Mouse (Mus musculus) spleen, adult 12 weeks (tissue): Measurements from ENCODE around the gene Olfr958.

Source experiments
- DNase-seq: peaks from one replicate; pipeline ENCODE4 v3.0.0; 2022; ENCODE audit warnings: low spot score

Gene Olfr958

DNA sequence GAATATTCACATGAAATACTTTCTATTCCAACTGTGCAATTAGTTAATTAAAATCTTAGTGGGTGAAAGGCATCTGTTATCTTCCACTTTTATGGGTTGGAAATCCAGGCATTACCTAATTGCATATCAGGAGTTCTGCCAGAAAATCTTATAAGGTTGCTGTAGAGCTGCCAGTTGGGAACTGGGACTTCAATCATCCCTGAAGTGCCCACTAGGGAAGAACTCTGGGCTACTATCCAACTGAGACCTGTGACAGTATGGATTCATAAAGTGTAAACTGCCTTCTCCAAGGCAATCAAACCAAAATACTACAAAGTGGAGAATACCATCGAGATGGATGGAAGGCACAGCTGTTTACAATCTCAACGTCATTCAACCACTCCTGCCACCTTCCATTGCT, at the start of gene Olfr958:
TSS of gene Olfr958 (minus strand) at position 109 of the 400 bp plus-strand sequence.
- DNase-seq, result no peak

GRCm38 (mm10) chr9:39603333-39603845, 49.5 kb upstream of the Olfr958 start:
- no peak for DNase-seq

DNA sequence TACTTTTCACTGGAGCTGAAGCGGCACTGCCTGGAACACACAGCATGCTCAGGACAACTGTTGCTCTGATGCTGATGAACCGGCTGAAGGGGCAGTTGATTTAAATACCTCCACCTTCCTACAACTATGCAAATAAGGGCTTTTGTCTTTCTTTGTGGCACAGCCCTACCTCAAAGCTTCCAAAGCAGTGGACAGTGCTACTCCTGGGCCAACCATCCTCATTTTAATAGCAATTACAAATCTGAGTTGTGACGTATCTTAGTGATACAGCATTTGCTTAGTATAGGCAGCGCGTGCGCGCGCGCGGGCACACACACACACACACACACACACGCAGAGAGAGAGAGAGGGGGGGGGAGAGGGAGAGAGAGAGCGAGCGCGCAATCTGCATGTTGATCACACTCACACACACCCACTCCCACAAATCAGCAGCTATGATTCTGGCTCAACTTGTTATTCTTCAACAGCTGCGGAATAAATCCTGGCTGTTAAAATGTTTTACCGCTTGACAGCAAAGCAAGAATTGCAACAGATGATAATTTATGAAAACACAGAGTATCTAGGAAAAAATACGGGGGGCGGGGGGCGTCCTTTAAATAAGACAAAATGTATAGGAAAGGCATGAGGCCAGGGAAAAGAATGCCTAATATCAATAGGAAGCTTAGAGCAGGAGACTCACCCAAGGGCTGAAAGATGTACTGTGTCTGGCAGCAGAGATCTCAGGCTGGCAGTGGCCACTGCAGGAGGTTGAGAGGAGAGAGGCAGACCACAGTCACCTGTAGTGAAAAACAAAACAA, 48.9 kb upstream of the Olfr958 start:
- no peak for DNase-seq

- DNase-seq, result no peak
These were observed 23.2 kb upstream of the Olfr958 start for GRCm38 (mm10) chr9:39577050-39577449.

GRCm38 (mm10) chr9:39575469-39575868, 21.6 kb upstream of the Olfr958 start, which contains the start of gene Olfr959:
Gene Olfr959, minus strand, starts transcription at chr9:39575569.
- no peak for DNase-seq

DNA sequence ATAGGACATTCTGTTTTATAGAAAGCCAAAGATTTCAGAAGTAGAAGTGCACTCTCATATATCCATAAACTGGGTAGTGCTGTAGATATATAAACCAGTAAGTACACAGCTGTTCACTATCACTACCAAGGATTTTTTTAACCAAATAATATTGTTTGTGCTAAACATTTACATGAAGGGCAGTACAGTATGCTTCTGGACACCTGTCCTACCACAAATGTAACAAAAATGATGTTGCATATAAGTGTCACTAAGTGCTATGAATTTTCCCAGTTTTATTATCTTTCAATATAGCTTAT, 4.4 kb upstream of the Olfr958 start:
- no peak for DNase-seq

- no peak for DNase-seq
These were observed 3.9 kb upstream of the Olfr958 start for GRCm38 (mm10) chr9:39557529-39558348.

DNA sequence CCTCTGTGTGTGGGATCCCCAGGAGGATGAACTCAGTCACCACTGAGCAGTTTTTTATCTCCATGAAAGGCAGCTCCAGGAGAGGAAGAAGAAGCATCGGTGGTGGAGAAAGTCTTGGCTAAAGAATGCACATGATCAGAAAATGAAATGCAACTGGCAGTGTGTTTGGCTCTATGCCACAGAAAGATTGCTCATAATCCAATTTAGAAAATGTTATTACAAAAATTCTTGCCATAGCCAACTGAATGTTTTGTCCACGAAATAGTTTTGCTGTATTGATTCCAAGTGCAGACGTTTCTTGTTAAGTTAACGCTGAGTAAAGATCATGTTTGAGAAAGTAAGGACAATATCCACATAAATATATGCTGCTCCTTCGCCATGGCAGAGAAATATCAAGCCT, 3.0 kb downstream of the Olfr958 start:
- no peak for DNase-seq

DNA sequence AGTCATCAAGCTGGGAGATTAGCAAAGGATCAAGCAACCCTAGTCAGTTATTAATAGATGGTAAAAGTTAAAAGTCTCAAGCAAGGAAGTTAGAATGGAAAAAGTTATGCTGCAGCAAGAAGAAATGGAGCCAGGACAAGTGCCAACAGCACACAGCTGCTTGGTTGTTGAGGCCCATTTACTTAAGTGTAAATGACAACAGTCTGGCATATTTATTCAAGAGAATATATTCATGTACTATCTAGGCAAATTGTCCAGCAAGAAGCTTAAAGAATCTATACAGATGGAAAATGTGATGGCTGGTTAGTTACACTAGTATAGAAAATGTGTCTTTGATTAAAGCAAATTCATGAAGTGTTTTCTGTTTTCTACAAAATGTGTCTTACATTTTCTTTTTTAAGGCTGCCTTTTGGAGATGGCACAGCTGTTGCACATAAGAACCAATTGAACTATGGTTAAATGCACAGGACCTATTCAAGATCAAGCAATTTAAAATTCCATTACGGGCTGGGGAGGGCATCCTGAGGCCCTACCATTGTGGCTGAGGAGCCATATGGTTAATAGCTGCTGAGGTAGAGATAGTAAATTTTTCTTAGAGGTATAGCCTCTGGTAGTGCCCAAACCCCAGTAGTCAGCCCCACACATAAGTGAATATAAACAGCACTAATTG, 30.1 kb downstream of the Olfr958 start:
- no peak for DNase-seq

DNA sequence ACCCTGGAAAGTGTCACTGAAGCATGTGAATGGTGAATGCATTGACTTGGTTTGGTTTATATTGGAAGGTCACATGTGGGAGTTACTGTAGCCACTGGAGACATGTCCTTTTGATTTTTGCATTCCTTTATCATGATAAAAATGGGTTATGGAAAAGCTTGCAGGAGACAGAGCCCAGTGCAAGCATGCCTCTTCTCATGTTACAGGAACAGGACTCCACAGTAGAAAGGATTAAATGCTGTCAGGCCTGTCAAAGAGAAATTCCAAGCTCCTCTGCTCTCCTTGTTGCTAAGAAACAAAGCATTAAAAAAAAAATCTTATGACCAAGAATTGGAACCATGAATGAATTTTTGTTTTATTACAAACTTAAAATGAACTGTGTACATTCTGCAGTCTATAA, 35.3 kb downstream of the Olfr958 start:
- no peak for DNase-seq

DNA sequence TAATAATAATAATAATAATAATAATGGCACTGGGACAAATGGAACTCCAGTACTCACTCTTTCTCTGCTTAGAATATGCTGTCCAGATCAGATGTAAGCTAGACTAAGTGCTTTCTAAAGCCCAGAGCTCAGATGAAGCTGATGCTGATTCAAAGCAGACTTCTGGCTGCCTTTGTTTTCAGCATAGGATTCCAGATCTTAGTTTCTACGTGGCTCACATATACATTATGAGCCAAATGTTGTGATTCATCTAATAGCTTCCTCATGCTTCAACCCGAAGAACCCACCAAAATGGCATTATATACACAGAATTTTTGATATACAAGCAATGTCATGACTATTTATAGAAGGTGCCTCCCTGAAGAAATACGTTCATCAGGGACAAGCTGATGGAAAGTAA, 38.3 kb downstream of the Olfr958 start, which contains the start of gene Olfr957:
TSS of gene Olfr957 (minus strand) at position 279 of the 400 bp plus-strand sequence.
- DNase-seq, result no peak

GRCm38 (mm10) chr9:39509412-39509811, 44.4 kb downstream of the Olfr958 start:
- DNase-seq, result no peak

- DNase-seq, result no peak
These were observed 44.9 kb downstream of the Olfr958 start for GRCm38 (mm10) chr9:39508998-39509397.
